Mouse (Mus musculus) myocyte (in vitro differentiated cells): ENCODE results near the gene Vhl. TPM values are rescaled to one million over a fixed set of nuclear protein-coding genes. Genes with fewer than 3 reads are reported as not detected.

ENCODE experiments used
- H3K27me3 ChIP-seq: one replicate; pipeline ENCODE4 v1.6.1; 2011; ENCODE audit not compliant: control insufficient read depth, insufficient read depth, insufficient read length
- H3K36me3 ChIP-seq: one replicate; pipeline ENCODE4 v1.6.1; 2011; ENCODE audit not compliant: control insufficient read depth, insufficient read depth
- H3K4me2 ChIP-seq: one replicate; pipeline ENCODE4 v1.6.1; 2011; ENCODE audit warnings: low read depth, control low read depth
- H3K4me3 ChIP-seq: one replicate; pipeline ENCODE4 v1.5.1; 2011; ENCODE audit warnings: mild to moderate bottlenecking, control low read depth, moderate library complexity
- H3K79me2 ChIP-seq: one replicate; pipeline ENCODE4 v1.6.1; 2011; ENCODE audit not compliant: control insufficient read depth, insufficient read depth
- H3ac ChIP-seq: one replicate; pipeline ENCODE4 v1.6.1; 2011; ENCODE audit not compliant: control insufficient read depth, insufficient read length
- CEBPB ChIP-seq: IDR thresholded peaks from 2 replicates; pipeline ENCODE4 v1.6.1; 2011; ENCODE audit warnings: mild to moderate bottlenecking, moderate library complexity; ENCODE audit not compliant: poor library complexity, insufficient read depth, severe bottlenecking
- E2F4 ChIP-seq: IDR thresholded peaks from one replicate; pipeline ENCODE4 v1.6.1; 2011; ENCODE audit warnings: mild to moderate bottlenecking, control low read depth, moderate library complexity; ENCODE audit not compliant: insufficient read depth
- MAX ChIP-seq: IDR thresholded peaks from one replicate; pipeline ENCODE4 v1.6.1; 2011; ENCODE audit warnings: low read depth, mild to moderate bottlenecking, control low read depth
- MYOD1 ChIP-seq, 3 experiments: IDR thresholded peaks; one replicate each; pipeline ENCODE4 v1.6.1; 2011; ENCODE audit warnings: control low read depth in 2 of 3, low read depth in 2 of 3, mild to moderate bottlenecking in 2 of 3, moderate library complexity in 1 of 3; ENCODE audit not compliant: insufficient read length in 2 of 3, control insufficient read depth in 1 of 3
- MYOG ChIP-seq, 3 experiments: IDR thresholded peaks; one replicate each; pipeline ENCODE4 v1.6.1; 2011; ENCODE audit warnings: control low read depth in 2 of 3, low read depth in 2 of 3, mild to moderate bottlenecking in 2 of 3; ENCODE audit not compliant: insufficient read length in 2 of 3, control insufficient read depth in 1 of 3, insufficient read depth in 1 of 3
- POLR2A ChIP-seq: IDR thresholded peaks from one replicate; pipeline ENCODE4 v1.6.1; 2011; ENCODE audit warnings: low read depth, mild to moderate bottlenecking, control low read depth, moderate library complexity; ENCODE audit not compliant: insufficient read length
- POLR2AphosphoS2 ChIP-seq: IDR thresholded peaks from one replicate; pipeline ENCODE4 v1.6.1; 2011; ENCODE audit warnings: low read depth, control low read depth; ENCODE audit not compliant: insufficient read length
- REST ChIP-seq: IDR thresholded peaks from one replicate; pipeline ENCODE4 v1.6.1; 2011; ENCODE audit warnings: mild to moderate bottlenecking, control low read depth, moderate library complexity; ENCODE audit not compliant: insufficient read depth, insufficient read length
- SRF ChIP-seq: IDR thresholded peaks from one replicate; pipeline ENCODE4 v1.6.1; 2011; ENCODE audit warnings: low read depth; ENCODE audit not compliant: control insufficient read depth, insufficient read length
- TCF12 ChIP-seq: IDR thresholded peaks from one replicate; pipeline ENCODE4 v1.6.1; 2011; ENCODE audit warnings: mild to moderate bottlenecking, control low read depth; ENCODE audit not compliant: poor library complexity, insufficient read depth, severe bottlenecking
- TCF3 ChIP-seq: IDR thresholded peaks from one replicate; pipeline ENCODE4 v1.6.1; 2011; ENCODE audit warnings: low read depth, control low read depth; ENCODE audit not compliant: insufficient read length
- USF1 ChIP-seq: IDR thresholded peaks from one replicate; pipeline ENCODE4 v1.6.1; 2011; ENCODE audit warnings: low read depth, mild to moderate bottlenecking, control low read depth, moderate library complexity
- polyA plus RNA-seq: library from polyadenylated mRNA; unstranded; fragments of >200 nt; fragmentation: generic; extraction: Trizol; gene quantifications from one replicate; pipeline ENCODE4 v1.2.1, GENCODE M21; 2012; ENCODE audit warnings: missing spikeins

Vhl gene
- polyA plus RNA-seq, 1 experiment, result 20.6 TPM

DNA sequence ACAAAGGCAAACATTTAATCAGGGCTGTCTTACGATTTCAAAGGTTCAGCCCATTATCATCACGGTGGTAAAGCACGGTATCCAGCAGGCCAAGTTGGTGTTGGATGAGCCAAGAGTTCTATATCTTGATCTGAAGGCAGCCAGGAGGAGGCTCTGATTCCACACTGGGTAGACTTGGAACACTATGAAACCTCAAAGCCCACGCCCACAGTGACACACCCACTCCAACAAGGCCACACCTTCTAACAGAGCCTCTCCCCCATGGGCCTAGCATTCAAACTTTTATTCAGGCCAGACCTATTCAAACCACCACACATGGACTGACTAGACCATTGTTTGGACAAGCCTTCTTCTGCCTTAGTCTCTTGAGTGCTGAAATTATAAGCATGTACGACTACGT is 20.9 kb upstream of the Vhl start:
- Histone ChIP-seq H3K4me3 (no peak overlapping the region), H3K36me3 (peaks cover 1% of the 10 kb centered on the region), H3K4me2 (no peak overlapping the region), H3K79me2 (peaks cover 30% of the 10 kb centered on the region), H3K27me3 (no peaks in the 10 kb centered on the region), H3ac (no peak overlapping the region)
- TF ChIP-seq SRF (no peak), TCF12 (no peak), REST (no peak), E2F4 (no peak), CEBPB (no peak), POLR2AphosphoS2 (no peak), USF1 (no peak), POLR2A (no peak), TCF3 (no peak), MYOG (IDR thresholded peaks at IDR 0.05; ENCODE audit: control insufficient read depth in 1 of 3, insufficient read depth in 1 of 3, insufficient read length in 2 of 3, low read depth in 2 of 3) (no peak), MYOD1 (IDR thresholded peaks at IDR 0.05; ENCODE audit: control insufficient read depth in 1 of 3, insufficient read length in 2 of 3, low read depth in 2 of 3) (no peak), MAX (no peak)

DNA sequence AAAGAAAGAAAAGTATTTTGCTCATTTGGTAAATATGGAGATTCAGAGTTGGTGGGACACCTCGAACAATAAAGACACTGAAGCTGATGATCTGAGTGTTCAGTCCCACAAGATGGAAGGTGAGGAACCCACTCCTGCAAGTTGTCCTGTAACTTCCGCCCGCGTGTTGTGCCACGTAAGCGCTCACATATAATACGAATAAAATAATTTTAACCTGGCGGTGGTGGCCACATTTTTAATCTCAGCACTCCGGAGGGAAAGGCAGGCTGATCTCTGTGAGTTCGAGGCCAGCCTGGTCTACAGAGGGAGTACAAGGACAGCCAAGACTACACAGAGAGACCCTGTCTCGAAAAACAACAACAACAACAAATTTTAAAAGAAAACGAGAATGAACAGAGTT is 19.8 kb upstream of the Vhl start:
- Histone ChIP-seq H3K4me3 (peak overlapping the region; percentile 91), H3K79me2 (peaks cover 41% of the 10 kb centered on the region), H3K4me2 (peak overlapping the region; percentile 75), H3ac (peak overlapping the region; percentile 34), H3K36me3 (peaks cover 6% of the 10 kb centered on the region), H3K27me3 (no peaks in the 10 kb centered on the region)
- TF ChIP-seq TCF3 (no peak), USF1 (no peak), MAX (no peak), POLR2A (no peak), SRF (no peak), MYOG (IDR thresholded peaks at IDR 0.05; ENCODE audit: control insufficient read depth in 1 of 3, insufficient read depth in 1 of 3, insufficient read length in 2 of 3, low read depth in 2 of 3) (no peak), REST (no peak), POLR2AphosphoS2 (no peak), TCF12 (no peak), CEBPB (no peak), E2F4 (no peak), MYOD1 (IDR thresholded peaks at IDR 0.05; ENCODE audit: control insufficient read depth in 1 of 3, insufficient read length in 2 of 3, low read depth in 2 of 3) (no peak)

GRCm38 (mm10) chr6:113604432-113605223 is 19.1 kb upstream of the Vhl start, which contains the start of gene Brk1:
TSS of gene Brk1 (plus strand) at chr6:113604772.
- peak within 1 kb of the TSS; percentile 34 for H3ac ChIP-seq
- H3K4me2 ChIP-seq, result peak within 1 kb of the TSS; percentile 84
- H3K27me3 ChIP-seq, result no peaks in the 10 kb centered on the region
- peaks cover 48% of the 10 kb centered on the region for H3K79me2 ChIP-seq
- no peak for TF ChIP-seq MYOD1 (IDR thresholded peaks at IDR 0.05; ENCODE audit: control insufficient read depth in 1 of 3, insufficient read length in 2 of 3, low read depth in 2 of 3)
- TF ChIP-seq MYOG (IDR thresholded peaks at IDR 0.05; ENCODE audit: control insufficient read depth in 1 of 3, insufficient read depth in 1 of 3, insufficient read length in 2 of 3, low read depth in 2 of 3), result peak in 1 of 3 experiments; percentile 6
- TF ChIP-seq USF1, result no peak
- peak; percentile 67 for TF ChIP-seq POLR2A
- H3K36me3 ChIP-seq, result peaks cover 6% of the 10 kb centered on the region
- H3K4me3 ChIP-seq, result peak within 1 kb of the TSS; percentile 91

- H3K27me3 ChIP-seq, result no peaks in the 10 kb centered on the region
- peak overlapping the region; percentile 34 for H3ac ChIP-seq
- H3K4me3 ChIP-seq, result peak overlapping the region; percentile 91
- TF ChIP-seq POLR2A (no peak), MYOD1 (IDR thresholded peaks at IDR 0.05; ENCODE audit: control insufficient read depth in 1 of 3, insufficient read length in 2 of 3, low read depth in 2 of 3) (no peak), E2F4 (no peak), CEBPB (no peak), SRF (no peak), MYOG (IDR thresholded peaks at IDR 0.05; ENCODE audit: control insufficient read depth in 1 of 3, insufficient read depth in 1 of 3, insufficient read length in 2 of 3, low read depth in 2 of 3) (no peak), TCF12 (no peak), MAX (no peak), POLR2AphosphoS2 (no peak)
- H3K36me3 ChIP-seq, result peaks cover 6% of the 10 kb centered on the region
- H3K4me2 ChIP-seq, result peak overlapping the region; percentile 84
- peaks cover 53% of the 10 kb centered on the region for H3K79me2 ChIP-seq
Observed at GRCm38 (mm10) chr6:113605224-113605545, 18.6 kb upstream of the Vhl start.

DNA sequence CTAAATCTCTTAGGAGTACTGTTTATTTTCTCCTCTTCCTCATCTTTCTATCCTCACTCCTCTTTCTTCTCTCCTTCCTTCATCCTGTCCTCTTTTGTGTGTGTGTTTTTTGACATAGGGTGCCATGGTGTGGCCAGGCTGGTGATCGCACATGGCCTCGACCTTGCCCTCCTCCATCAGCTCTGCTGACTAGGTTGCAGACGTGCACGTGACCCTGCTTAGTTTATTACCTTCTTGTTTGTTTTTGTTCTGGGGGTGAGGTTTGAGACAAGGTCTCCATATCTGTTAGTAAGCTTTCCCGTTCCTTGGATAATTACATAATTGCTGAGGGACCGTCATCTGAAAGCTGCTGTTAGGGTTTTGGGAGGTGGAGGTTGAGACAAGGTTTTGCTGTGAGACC is 14.9 kb upstream of the Vhl start:
- no peaks in the 10 kb centered on the region for H3K27me3 ChIP-seq
- peaks cover 13% of the 10 kb centered on the region for H3K36me3 ChIP-seq
- H3K79me2 ChIP-seq, result peaks cover 88% of the 10 kb centered on the region
- H3K4me2 ChIP-seq, result no peak overlapping the region
- no peak overlapping the region for H3ac ChIP-seq
- TF ChIP-seq TCF12 (no peak), E2F4 (no peak), TCF3 (no peak), MAX (no peak), USF1 (no peak), MYOG (IDR thresholded peaks at IDR 0.05; ENCODE audit: control insufficient read depth in 1 of 3, insufficient read depth in 1 of 3, insufficient read length in 2 of 3, low read depth in 2 of 3) (no peak), POLR2A (no peak), MYOD1 (IDR thresholded peaks at IDR 0.05; ENCODE audit: control insufficient read depth in 1 of 3, insufficient read length in 2 of 3, low read depth in 2 of 3) (no peak), SRF (no peak), REST (no peak), POLR2AphosphoS2 (no peak), CEBPB (no peak)
- no peak overlapping the region for H3K4me3 ChIP-seq
